Mouse (Mus musculus) CH12.LX (cell line): ENCODE data around the gene Cisd2. TPM values are rescaled to one million over a fixed set of nuclear protein-coding genes. Genes with fewer than 3 reads are reported as not detected.
A peak's percentile ranks its signal among the peaks of the same experiment; 100 is the strongest.

Experiments used
- DNase-seq: peaks from one replicate; pipeline ENCODE4 v3.0.0-alpha.2; 2013; ENCODE audit errors: extremely low read depth
- H3K27ac ChIP-seq: 2 replicates; pipeline ENCODE4 v1.5.1; 2012; ENCODE audit warnings: low read depth, mild to moderate bottlenecking, control low read depth, moderate library complexity; ENCODE audit not compliant: insufficient read depth
- H3K27me3 ChIP-seq: replicated peaks from 2 replicates; pipeline ENCODE3; 2012; ENCODE audit warnings: inconsistent platforms
- H3K36me3 ChIP-seq, 2 experiments: replicated peaks in 1 of 2; 2 replicates each; pipeline versions ENCODE3 to v1.6.1; 2012; ENCODE audit warnings: inconsistent platforms in 1 of 2, low read length in 1 of 2, mild to moderate bottlenecking in 1 of 2, mixed read lengths in 1 of 2, moderate library complexity in 1 of 2; ENCODE audit not compliant: control insufficient read depth in 1 of 2, insufficient read depth in 1 of 2
- H3K4me1 ChIP-seq, 2 experiments: 2 replicates each; pipeline ENCODE4 v1.6.1; 2012; ENCODE audit warnings: inconsistent platforms in 1 of 2, moderate library complexity in 1 of 2; ENCODE audit not compliant: insufficient read depth in 2 of 2, control insufficient read depth in 1 of 2
- H3K4me2 ChIP-seq: 2 replicates; pipeline ENCODE4 v1.6.1; 2012; ENCODE audit warnings: low read depth, mild to moderate bottlenecking, control low read depth; ENCODE audit not compliant: poor library complexity, insufficient read depth, severe bottlenecking
- H3K4me3 ChIP-seq, 3 experiments: fragments of 150-350 bp in 1 of 3; sonication (generic) in 1 of 3; replicated peaks in 1 of 3; 2 replicates each; pipeline versions ENCODE3 to v1.5.1; 2011 to 2012; ENCODE audit warnings: low read depth in 2 of 3, low read length in 2 of 3, mild to moderate bottlenecking in 2 of 3, moderate library complexity in 2 of 3, control low read depth in 1 of 3, improper control_type of control experiment in 1 of 3, inconsistent platforms in 1 of 3, mixed read lengths in 1 of 3; ENCODE audit not compliant: poor library complexity in 1 of 3
- H3K79me2 ChIP-seq: replicated peaks from 2 replicates; pipeline ENCODE4 v1.6.1; 2012; ENCODE audit warnings: mild to moderate bottlenecking, moderate library complexity; ENCODE audit not compliant: control insufficient read depth, poor library complexity, insufficient read depth, severe bottlenecking; ENCODE audit errors: extremely low read depth
- H3K9ac ChIP-seq: 2 replicates; pipeline ENCODE4 v1.6.1; 2012; ENCODE audit warnings: low read depth, mild to moderate bottlenecking, control low read depth, moderate library complexity; ENCODE audit not compliant: insufficient read depth
- H3K9me3 ChIP-seq: replicated peaks from 2 replicates; pipeline ENCODE3; 2012; ENCODE audit warnings: low read length, inconsistent platforms, mixed read lengths
- CHD1 ChIP-seq: IDR thresholded peaks from 2 replicates; pipeline ENCODE4 v1.6.1; 2012; ENCODE audit warnings: low read depth, low read length, improper control_type of control experiment, inconsistent platforms
- CHD2 ChIP-seq: IDR thresholded peaks from 2 replicates; pipeline ENCODE4 v1.6.1; 2011; ENCODE audit warnings: low read length, improper control_type of control experiment
- CTCF ChIP-seq, 2 experiments: IDR thresholded peaks in 1 of 2; conservative IDR thresholded peaks in 1 of 2; 2 replicates each; pipeline ENCODE4 v1.5.1; 2011 to 2012; ENCODE audit warnings: low read depth in 2 of 2, low read length in 2 of 2, improper control_type of control experiment in 1 of 2, inconsistent platforms in 1 of 2, mild to moderate bottlenecking in 1 of 2, moderate library complexity in 1 of 2
- ELF1 ChIP-seq: IDR thresholded peaks from 2 replicates; pipeline ENCODE4 v1.6.1; 2014; ENCODE audit warnings: low read depth, mild to moderate bottlenecking, inconsistent platforms, low read length, improper control_type of control experiment
- IRF4 ChIP-seq: IDR thresholded peaks from 2 replicates; pipeline ENCODE4 v1.6.1; 2014; ENCODE audit warnings: low read depth, mild to moderate bottlenecking, inconsistent platforms, low read length, improper control_type of control experiment
- JUN ChIP-seq: IDR thresholded peaks from 2 replicates; pipeline ENCODE4 v1.6.1; 2011; ENCODE audit warnings: low read depth, mild to moderate bottlenecking, low read length, improper control_type of control experiment, moderate library complexity; ENCODE audit not compliant: insufficient read depth
- KAT2A ChIP-seq: IDR thresholded peaks from 2 replicates; pipeline ENCODE4 v1.6.1; 2012; ENCODE audit warnings: low read length, improper control_type of control experiment, inconsistent platforms; ENCODE audit not compliant: insufficient replicate concordance
- MAFK ChIP-seq: IDR thresholded peaks from 2 replicates; pipeline ENCODE4 v1.6.1; 2011; ENCODE audit warnings: low read length, improper control_type of control experiment; ENCODE audit not compliant: insufficient replicate concordance
- MAX ChIP-seq: IDR thresholded peaks from 2 replicates; pipeline ENCODE4 v1.6.1; 2011; ENCODE audit warnings: low read length, improper control_type of control experiment
- MAZ ChIP-seq: IDR thresholded peaks from 2 replicates; pipeline ENCODE4 v1.6.1; 2012; ENCODE audit warnings: low read depth, mild to moderate bottlenecking, inconsistent platforms, low read length, improper control_type of control experiment, moderate library complexity
- MYC ChIP-seq: IDR thresholded peaks from 2 replicates; pipeline ENCODE4 v1.6.1; 2011; ENCODE audit warnings: low read depth, mild to moderate bottlenecking, improper control_type of control experiment, low read length
- NRF1 ChIP-seq: IDR thresholded peaks from 2 replicates; pipeline ENCODE4 v1.6.1; 2014; ENCODE audit warnings: low read depth, mild to moderate bottlenecking, inconsistent platforms, low read length, improper control_type of control experiment, moderate library complexity
- PAX5 ChIP-seq: IDR thresholded peaks from 2 replicates; pipeline ENCODE4 v1.6.1; 2012; ENCODE audit warnings: low read length, inconsistent platforms, mixed read lengths
- POLR2A ChIP-seq: IDR thresholded peaks from 2 replicates; pipeline ENCODE4 v1.6.1; 2011; ENCODE audit warnings: low read depth, mild to moderate bottlenecking, improper control_type of control experiment, low read length
- POLR2AphosphoS2 ChIP-seq: IDR thresholded peaks from 2 replicates; pipeline ENCODE4 v1.6.1; 2011; ENCODE audit warnings: low read depth, low read length, improper control_type of control experiment
- RAD21 ChIP-seq: IDR thresholded peaks from 2 replicates; pipeline ENCODE4 v1.6.1; 2011; ENCODE audit warnings: low read depth, mild to moderate bottlenecking, low read length, improper control_type of control experiment, moderate library complexity
- RCOR1 ChIP-seq: conservative IDR thresholded peaks from 2 replicates; pipeline ENCODE4 v1.6.1; 2012; ENCODE audit warnings: low read depth, mild to moderate bottlenecking, inconsistent platforms, low read length, improper control_type of control experiment
- SMC3 ChIP-seq: IDR thresholded peaks from 2 replicates; pipeline ENCODE4 v1.6.1; 2011; ENCODE audit warnings: low read depth, low read length, improper control_type of control experiment
- TBP ChIP-seq: conservative IDR thresholded peaks from 2 replicates; pipeline ENCODE4 v1.6.1; 2011; ENCODE audit warnings: low read depth, low read length, improper control_type of control experiment
- TCF12 ChIP-seq: IDR thresholded peaks from 2 replicates; pipeline ENCODE4 v1.6.1; 2014; ENCODE audit warnings: low read depth, mild to moderate bottlenecking, inconsistent platforms, low read length, improper control_type of control experiment
- UBTF ChIP-seq: IDR thresholded peaks from 2 replicates; pipeline ENCODE4 v1.6.1; 2012; ENCODE audit warnings: low read depth, mild to moderate bottlenecking, inconsistent platforms, low read length, improper control_type of control experiment, moderate library complexity
- USF1 ChIP-seq: IDR thresholded peaks from 2 replicates; pipeline ENCODE4 v1.6.1; 2014; ENCODE audit warnings: low read depth, mild to moderate bottlenecking, inconsistent platforms, low read length, improper control_type of control experiment
- USF2 ChIP-seq: conservative IDR thresholded peaks from 2 replicates; pipeline ENCODE4 v1.6.1; 2011; ENCODE audit warnings: low read depth, low read length, improper control_type of control experiment
- ZC3H11A ChIP-seq: IDR thresholded peaks from 2 replicates; pipeline ENCODE4 v1.6.1; 2012; ENCODE audit warnings: low read depth, mild to moderate bottlenecking, inconsistent platforms, low read length, improper control_type of control experiment
- ZKSCAN1 ChIP-seq: IDR thresholded peaks from 2 replicates; pipeline ENCODE4 v1.6.1; 2012; ENCODE audit warnings: low read depth, inconsistent platforms, low read length, improper control_type of control experiment, borderline replicate concordance
- ZMIZ1 ChIP-seq: IDR thresholded peaks from 2 replicates; pipeline ENCODE4 v1.6.1; 2012; ENCODE audit warnings: low read depth, mild to moderate bottlenecking, inconsistent platforms, low read length, improper control_type of control experiment
- ZNF384 ChIP-seq: IDR thresholded peaks from 2 replicates; pipeline ENCODE4 v1.6.1; 2012; ENCODE audit warnings: low read depth, low read length, improper control_type of control experiment, inconsistent platforms
- dilution Hi-C: fragments of 300-500 bp; cut with MboI; formaldehyde crosslinking; loops from 2 replicates; pipeline ENCODE4 v1.14.3; 2020; ENCODE audit warnings: low sequenced_read_pairs; ENCODE audit not compliant: extremely low pct_unique_long_range_greater_than_20kb, extremely low pct_ligation_motif_present
- in situ Hi-C: fragments of 300-500 bp; cut with MboI; formaldehyde crosslinking; loops from 3 replicates; pipeline ENCODE4 v1.14.3; 2019; ENCODE audit warnings: low sequenced_read_pairs, low pct_ligation_motif_present, low pct_unique_long_range_greater_than_20kb, mixed read lengths
- polyA plus RNA-seq: library from polyadenylated mRNA; unstranded; fragments of >175 nt; gene quantifications from 2 replicates; pipeline ENCODE4 v1.2.1, GENCODE M21; 2012; ENCODE audit warnings: low read depth; ENCODE audit not compliant: insufficient read length
- total RNA-seq, 2 experiments: library from RNA; depleted of rRNA; stranded (reverse); fragments of 300-350 nt in 1 of 2; fragments of >200 nt in 1 of 2; gene quantifications; 2 replicates each; pipeline ENCODE4 v1.2.3; 2012 to 2014

Cisd2 gene
- total and polyA plus RNA-seq, 3 experiments = 36.4 to 62.0 (median 58.2) TPM

- TF ChIP-seq UBTF = no peak
- 0 out of 2 replicates have a peak, but pooled peaks have one; percentile 60 for TF ChIP-seq ZMIZ1
- no peak for TF ChIP-seq ZKSCAN1
- TF ChIP-seq CHD1 = peak; percentile 66; the same call in 1 of the 2 replicates
- TF ChIP-seq TBP = no peak
- TF ChIP-seq USF2 = 0 out of 2 replicates have a peak, but pooled peaks have one; percentile 31
- TF ChIP-seq MAX = peak; percentile 88
- TF ChIP-seq MAZ = peak; percentile 84; the same call in 1 of the 2 replicates
- peak; percentile 100 for TF ChIP-seq SMC3
- TF ChIP-seq CTCF (conservative IDR thresholded peaks at IDR 0.05 in 1 of 2, IDR thresholded peaks at IDR 0.05 in 1 of 2; ENCODE audit: low read depth in 2 of 2, low read length in 2 of 2) = peak; percentile 95 to 99
- no peak; the same call in 1 of the 2 replicates for TF ChIP-seq ZNF384
- peak; percentile 95 for TF ChIP-seq IRF4
- TF ChIP-seq POLR2A = peak; percentile 40; the same call in 1 of the 2 replicates
- peak; percentile 89 for TF ChIP-seq ZC3H11A
- TF ChIP-seq PAX5 = no peak
- TF ChIP-seq NRF1 = peak; percentile 55
- TF ChIP-seq CHD2 = peak; percentile 79; the same call in 1 of the 2 replicates
- TF ChIP-seq MAFK = peak; percentile 64; the same call in 1 of the 2 replicates
- TF ChIP-seq MYC = peak; percentile 80
- peak; percentile 79 for TF ChIP-seq ELF1
- no peak for TF ChIP-seq KAT2A
Measured at GRCm38 (mm10) chr3:135402201-135402658, 21.5 kb downstream of the Cisd2 start (continued).

GRCm38 (mm10) chr3:135397112-135397511 is 26.6 kb downstream of the Cisd2 start:
- Histone ChIP-seq H3K9me3 (no peaks in the 10 kb centered on the region), H3K4me1 (peaks cover 1 to 5% of the 10 kb centered on the region in 2 experiments; a peak in 3 of 4 replicates), H3K27ac (no peak overlapping the region), H3K4me3 (no peak overlapping the region), H3K4me2 (no peak overlapping the region), H3K27me3 (no peaks in the 10 kb centered on the region), H3K79me2 (no peaks in the 10 kb centered on the region)
- dilution Hi-C loops = no loop called here
- in situ Hi-C loops = no loop called here
- no peak for TF ChIP-seq MAFK
- TF ChIP-seq JUN = no peak
- TF ChIP-seq TCF12 = no peak
- TF ChIP-seq ZNF384 = no peak
- no peak for TF ChIP-seq USF1
- TF ChIP-seq POLR2AphosphoS2 = no peak
- TF ChIP-seq ZKSCAN1 = no peak
- no peak for TF ChIP-seq RCOR1
- no peak for TF ChIP-seq IRF4
- no peak for TF ChIP-seq ELF1
- no peak for TF ChIP-seq KAT2A
- no peak for TF ChIP-seq RAD21
- TF ChIP-seq, all 38 proteins: peak for 0
- DNase-seq = no peak
- Histone ChIP-seq H3K9ac (no peak overlapping the region), H3K36me3 (no peaks in the 10 kb centered on the region)
